Mouse (Mus musculus) ES-Bruce4 (cell line): ENCODE results near the gene Aknad1.

ENCODE experiments used
- CTCF ChIP-seq: IDR thresholded peaks from one replicate; pipeline ENCODE4 v1.8.1; 2011; ENCODE audit warnings: low read depth, low read length
- EP300 ChIP-seq: IDR thresholded peaks from 2 replicates; pipeline ENCODE4 v1.6.1; 2011; ENCODE audit warnings: low read depth, low read length; ENCODE audit not compliant: insufficient read depth

DNA sequence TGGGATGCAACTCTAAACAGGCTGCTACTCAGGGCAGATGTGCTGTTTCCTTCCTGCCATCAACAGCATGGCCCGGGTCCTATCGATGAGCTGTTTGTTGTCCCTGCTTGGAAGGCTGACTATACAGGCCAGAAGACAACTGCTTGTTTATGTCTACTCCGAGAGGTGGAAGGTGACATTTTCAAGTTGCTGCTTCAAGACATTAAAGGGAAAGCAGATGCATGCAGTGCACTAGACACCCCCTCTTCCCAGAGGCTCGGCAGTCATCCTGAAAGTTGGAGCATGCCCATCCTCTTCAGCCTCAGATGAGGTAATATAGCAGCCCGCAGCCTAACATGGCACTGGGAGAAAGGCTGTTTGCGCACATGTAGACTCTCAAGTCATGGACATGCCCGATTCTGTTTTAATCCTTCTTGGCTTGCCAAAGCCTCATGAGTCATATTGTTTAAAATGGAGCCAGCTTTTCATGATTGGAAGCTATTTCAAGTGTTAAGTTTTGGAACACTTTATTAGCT lies 23.2 kb downstream of the Aknad1 start:
- TF ChIP-seq CTCF = no peak
- no peak for TF ChIP-seq EP300
